Mouse (Mus musculus): Measurements from ENCODE around the gene Myo15b. TPM values are rescaled to one million over a fixed set of nuclear protein-coding genes. Genes with fewer than 3 reads are reported as not detected.

Gene Myo15b
- polyA plus RNA-seq, 1 experiment from 2014 or later: 0.83 TPM

- Histone ChIP-seq H3K27me3 (ENCODE audit: control insufficient read depth, insufficient read depth, low read depth, low read length) (peaks cover 9% of the 10 kb centered on the region; the same call in 1 of the 2 replicates), H3K27ac (ENCODE audit: low read length) (no peak overlapping the region), H3K9ac (ENCODE audit: low read length) (no peak overlapping the region), H3K4me1 (replicated peaks; ENCODE audit: control insufficient read depth, insufficient read depth, low read length) (peaks cover 60% of the 10 kb centered on the region), H3K36me3 (ENCODE audit: control insufficient read depth, insufficient read depth, low read length) (no peaks in the 10 kb centered on the region), H3K4me2 (ENCODE audit: low read depth, low read length) (no peak overlapping the region), H3K9me3 (ENCODE audit: control insufficient read depth, low read length) (no peaks in the 10 kb centered on the region), H3K4me3 (ENCODE audit: low read length) (no peak overlapping the region)
- no peak for ATAC-seq (ENCODE audit: low read depth)
- WGBS: 46% methylated on average over 4 of the region's 4 CpGs
Measured at GRCm38 (mm10) chr11:115829036-115829435, 29.2 kb upstream of the Myo15b start.

GRCm38 (mm10) chr11:115830550-115831325, 27.5 kb upstream of the Myo15b start:
- 0 out of 2 replicates have a peak overlapping the region, but pooled peaks have one; percentile 24 for H3K4me2 ChIP-seq (ENCODE audit: low read depth, low read length)
- WGBS: 27% methylated on average over 25 of the region's 25 CpGs
- peaks cover 3% of the 10 kb centered on the region; the same call in 1 of the 2 replicates for H3K27me3 ChIP-seq (ENCODE audit: control insufficient read depth, insufficient read depth, low read depth, low read length)
- H3K4me3 ChIP-seq (ENCODE audit: low read length): no peak overlapping the region
- peak overlapping the region; percentile 95 for H3K27ac ChIP-seq (ENCODE audit: low read length)
- no peak for ATAC-seq (ENCODE audit: low read depth)
- H3K4me1 ChIP-seq (replicated peaks; ENCODE audit: control insufficient read depth, insufficient read depth, low read length): peaks cover 66% of the 10 kb centered on the region
- no peaks in the 10 kb centered on the region for H3K9me3 ChIP-seq (ENCODE audit: control insufficient read depth, low read length)
- no peaks in the 10 kb centered on the region for H3K36me3 ChIP-seq (ENCODE audit: control insufficient read depth, insufficient read depth, low read length)
- no peak overlapping the region for H3K9ac ChIP-seq (ENCODE audit: low read length)

GRCm38 (mm10) chr11:115831518-115831917, 26.7 kb upstream of the Myo15b start:
- H3K9ac ChIP-seq (ENCODE audit: low read length): peak overlapping the region; percentile 32; the same call in 1 of the 2 replicates
- no peaks in the 10 kb centered on the region for H3K36me3 ChIP-seq (ENCODE audit: control insufficient read depth, insufficient read depth, low read length)
- no peak for ATAC-seq (ENCODE audit: low read depth)
- H3K27ac ChIP-seq (ENCODE audit: low read length): peak overlapping the region; percentile 95
- no peak overlapping the region for H3K4me3 ChIP-seq (ENCODE audit: low read length)
- H3K4me2 ChIP-seq (ENCODE audit: low read depth, low read length): no peak overlapping the region
- H3K27me3 ChIP-seq (ENCODE audit: control insufficient read depth, insufficient read depth, low read depth, low read length): no peaks in the 10 kb centered on the region
- H3K9me3 ChIP-seq (ENCODE audit: control insufficient read depth, low read length): no peaks in the 10 kb centered on the region
- H3K4me1 ChIP-seq (replicated peaks; ENCODE audit: control insufficient read depth, insufficient read depth, low read length): peaks cover 71% of the 10 kb centered on the region
- 30% methylated on average over 3 of the region's 3 CpGs for WGBS

- no peaks in the 10 kb centered on the region for H3K9me3 ChIP-seq (ENCODE audit: control insufficient read depth, low read length)
- no peaks in the 10 kb centered on the region for H3K27me3 ChIP-seq (ENCODE audit: control insufficient read depth, insufficient read depth, low read depth, low read length)
- no peak for ATAC-seq (ENCODE audit: low read depth)
- no peak overlapping the region for H3K4me3 ChIP-seq (ENCODE audit: low read length)
- 48% methylated on average over 6 of the region's 6 CpGs for WGBS
- peak overlapping the region; percentile 95 for H3K27ac ChIP-seq (ENCODE audit: low read length)
- no peaks in the 10 kb centered on the region for H3K36me3 ChIP-seq (ENCODE audit: control insufficient read depth, insufficient read depth, low read length)
- no peak overlapping the region for H3K9ac ChIP-seq (ENCODE audit: low read length)
- H3K4me2 ChIP-seq (ENCODE audit: low read depth, low read length): peak overlapping the region; percentile 15; the same call in 1 of the 2 replicates
- H3K4me1 ChIP-seq (replicated peaks; ENCODE audit: control insufficient read depth, insufficient read depth, low read length): peaks cover 67% of the 10 kb centered on the region
Measured at GRCm38 (mm10) chr11:115832064-115832463, 26.1 kb upstream of the Myo15b start.

GRCm38 (mm10) chr11:115832523-115832922, 25.7 kb upstream of the Myo15b start:
- no peaks in the 10 kb centered on the region for H3K9me3 ChIP-seq (ENCODE audit: control insufficient read depth, low read length)
- H3K9ac ChIP-seq (ENCODE audit: low read length): peak overlapping the region; percentile 48; the same call in 1 of the 2 replicates
- ATAC-seq (ENCODE audit: low read depth): peak; percentile 31; the same call in 1 of the 2 replicates
- no peaks in the 10 kb centered on the region for H3K36me3 ChIP-seq (ENCODE audit: control insufficient read depth, insufficient read depth, low read length)
- H3K27me3 ChIP-seq (ENCODE audit: control insufficient read depth, insufficient read depth, low read depth, low read length): no peaks in the 10 kb centered on the region
- WGBS: 12% methylated on average over 8 of the region's 8 CpGs
- peaks cover 64% of the 10 kb centered on the region for H3K4me1 ChIP-seq (replicated peaks; ENCODE audit: control insufficient read depth, insufficient read depth, low read length)
- no peak overlapping the region for H3K4me3 ChIP-seq (ENCODE audit: low read length)
- H3K4me2 ChIP-seq (ENCODE audit: low read depth, low read length): peak overlapping the region; percentile 15
- peak overlapping the region; percentile 95 for H3K27ac ChIP-seq (ENCODE audit: low read length)

- Histone ChIP-seq H3K27ac (ENCODE audit: low read length) (peak overlapping the region; percentile 95), H3K9me3 (ENCODE audit: control insufficient read depth, low read length) (no peaks in the 10 kb centered on the region), H3K4me3 (ENCODE audit: low read length) (no peak overlapping the region), H3K27me3 (ENCODE audit: control insufficient read depth, insufficient read depth, low read depth, low read length) (no peaks in the 10 kb centered on the region), H3K4me1 (replicated peaks; ENCODE audit: control insufficient read depth, insufficient read depth, low read length) (peaks cover 70% of the 10 kb centered on the region), H3K36me3 (ENCODE audit: control insufficient read depth, insufficient read depth, low read length) (no peaks in the 10 kb centered on the region), H3K9ac (ENCODE audit: low read length) (peak overlapping the region; percentile 48; the same call in 1 of the 2 replicates), H3K4me2 (ENCODE audit: low read depth, low read length) (peak overlapping the region; percentile 15)
- peak; percentile 65 for ATAC-seq (ENCODE audit: low read depth)
- WGBS: 11% methylated on average over 8 of the region's 8 CpGs
Measured at GRCm38 (mm10) chr11:115833021-115833513, 25.1 kb upstream of the Myo15b start.

GRCm38 (mm10) chr11:115834033-115834432, 24.2 kb upstream of the Myo15b start:
- peaks cover 75% of the 10 kb centered on the region for H3K4me1 ChIP-seq (replicated peaks; ENCODE audit: control insufficient read depth, insufficient read depth, low read length)

GRCm38 (mm10) chr11:115836656-115837395, 21.4 kb upstream of the Myo15b start:
- peaks cover 70% of the 10 kb centered on the region for H3K4me1 ChIP-seq (replicated peaks; ENCODE audit: control insufficient read depth, insufficient read depth, low read length)
- no peaks in the 10 kb centered on the region for H3K27me3 ChIP-seq (ENCODE audit: control insufficient read depth, insufficient read depth, low read depth, low read length)
- H3K27ac ChIP-seq (ENCODE audit: low read length): peak overlapping the region; percentile 84
- no peaks in the 10 kb centered on the region for H3K9me3 ChIP-seq (ENCODE audit: control insufficient read depth, low read length)
- 37% methylated on average over 11 of the region's 11 CpGs for WGBS
- no peaks in the 10 kb centered on the region for H3K36me3 ChIP-seq (ENCODE audit: control insufficient read depth, insufficient read depth, low read length)
- no peak overlapping the region for H3K9ac ChIP-seq (ENCODE audit: low read length)
- H3K4me2 ChIP-seq (ENCODE audit: low read depth, low read length): no peak overlapping the region
- peak; percentile 69 for ATAC-seq (ENCODE audit: low read depth)
- H3K4me3 ChIP-seq (ENCODE audit: low read length): no peak overlapping the region

More at GRCm38 (mm10) chr11:115834033-115834432, 24.2 kb upstream of the Myo15b start:
- H3K27me3 ChIP-seq (ENCODE audit: control insufficient read depth, insufficient read depth, low read depth, low read length): no peaks in the 10 kb centered on the region
- H3K36me3 ChIP-seq (ENCODE audit: control insufficient read depth, insufficient read depth, low read length): no peaks in the 10 kb centered on the region
- H3K9me3 ChIP-seq (ENCODE audit: control insufficient read depth, low read length): no peaks in the 10 kb centered on the region
- ATAC-seq (ENCODE audit: low read depth): no peak
- H3K4me3 ChIP-seq (ENCODE audit: low read length): no peak overlapping the region
- peak overlapping the region; percentile 22; the same call in 1 of the 2 replicates for H3K9ac ChIP-seq (ENCODE audit: low read length)
- WGBS: 68% methylated on average over 6 of the region's 6 CpGs
- peak overlapping the region; percentile 95 for H3K27ac ChIP-seq (ENCODE audit: low read length)
- H3K4me2 ChIP-seq (ENCODE audit: low read depth, low read length): no peak overlapping the region

Data from lung, embryonic 16.5 days (tissue).